Mouse (Mus musculus) limb, embryonic 15.5 days (tissue): Measurements from ENCODE around the gene Hoxb5. TPM values are rescaled to one million over a fixed set of nuclear protein-coding genes. Genes with fewer than 3 reads are reported as not detected.

Source experiments
- ATAC-seq: fragments of 200-750 bp; cut with Nextera tagmentation; 2 replicates; pipeline ENCODE4 v1.8.0; 2017; ENCODE audit warnings: low read depth, moderate TSS enrichment; ENCODE audit not compliant: insufficient number of reproducible peaks, low FRiP score, low TSS enrichment
- H3K27ac ChIP-seq: fragments of 300-500 bp; sonication (generic); 2 replicates; pipeline ENCODE4 v1.5.1; 2015; ENCODE audit warnings: moderate library complexity, mild to moderate bottlenecking, inconsistent platforms
- H3K27me3 ChIP-seq: fragments of 300-500 bp; sonication (generic); 2 replicates; pipeline ENCODE4 v1.6.1; 2015; ENCODE audit warnings: inconsistent platforms
- H3K36me3 ChIP-seq: fragments of 300-500 bp; sonication (generic); 2 replicates; pipeline ENCODE4 v1.6.1; 2015; ENCODE audit warnings: inconsistent platforms
- H3K4me1 ChIP-seq: fragments of 300-500 bp; sonication (generic); 2 replicates; pipeline ENCODE4 v1.6.1; 2015; ENCODE audit warnings: inconsistent platforms
- H3K4me2 ChIP-seq: fragments of 300-500 bp; sonication (generic); 2 replicates; pipeline ENCODE4 v1.6.1; 2015; ENCODE audit warnings: mild to moderate bottlenecking, inconsistent platforms
- H3K4me3 ChIP-seq: fragments of 300-500 bp; sonication (generic); 2 replicates; pipeline ENCODE4 v1.5.1; 2015; ENCODE audit warnings: mild to moderate bottlenecking, inconsistent platforms
- H3K9ac ChIP-seq: fragments of 300-500 bp; sonication (generic); 2 replicates; pipeline ENCODE4 v1.6.1; 2015; ENCODE audit warnings: inconsistent platforms
- H3K9me3 ChIP-seq: fragments of 300-500 bp; sonication (generic); 2 replicates; pipeline ENCODE4 v1.6.1; 2016; ENCODE audit warnings: inconsistent platforms
- WGBS: fragments of 180-500 bp; shearing (Covaris S2); methylation state at CpG from one replicate; pipeline ENCODE4 v1.1.7; 2015; 5-methylcytosine and 5-hydroxymethylcytosine counted together
- polyA plus RNA-seq: library from polyadenylated mRNA; unstranded; fragments of >200 nt; fragmentation: Nextera tagmentation; extraction: Ambion mirVana; gene quantifications from 2 replicates; pipeline ENCODE4 v1.2.1, GENCODE M21; 2015

The Hoxb5 gene
- polyA plus RNA-seq, 1 experiment from 2014 or later, result 0.73 TPM

DNA sequence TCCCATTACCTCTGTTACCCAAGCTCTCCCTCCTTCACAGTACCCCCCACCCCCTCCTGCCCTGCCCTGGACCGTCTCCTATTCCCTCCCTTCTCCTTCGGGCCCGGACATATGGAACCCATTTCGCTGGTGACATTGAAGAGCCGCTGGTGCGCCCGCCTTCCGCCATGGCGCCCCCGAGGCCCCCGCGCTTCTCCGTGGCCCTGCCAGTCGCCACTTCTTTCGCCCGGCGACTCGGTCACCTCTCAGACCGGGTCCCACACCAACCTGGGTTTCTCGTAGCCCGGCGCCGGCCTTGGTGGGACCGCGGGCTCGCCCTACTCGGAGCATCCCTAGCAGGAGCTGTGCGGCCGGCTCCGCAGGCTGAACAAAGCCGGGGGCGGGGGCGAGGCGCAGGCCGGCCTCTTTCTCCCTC lies 29.5 kb downstream of the Hoxb5 start:
- Histone ChIP-seq H3K4me2 (peak overlapping the region; percentile 35), H3K9ac (no peak overlapping the region), H3K4me3 (peak overlapping the region; percentile 29), H3K27ac (no peak overlapping the region), H3K27me3 (peaks cover 99% of the 10 kb centered on the region), H3K4me1 (peaks cover 7% of the 10 kb centered on the region), H3K36me3 (no peaks in the 10 kb centered on the region), H3K9me3 (no peaks in the 10 kb centered on the region)
- WGBS, result 9% methylated on average over 31 of the region's 35 CpGs
- ATAC-seq, result no peak

DNA sequence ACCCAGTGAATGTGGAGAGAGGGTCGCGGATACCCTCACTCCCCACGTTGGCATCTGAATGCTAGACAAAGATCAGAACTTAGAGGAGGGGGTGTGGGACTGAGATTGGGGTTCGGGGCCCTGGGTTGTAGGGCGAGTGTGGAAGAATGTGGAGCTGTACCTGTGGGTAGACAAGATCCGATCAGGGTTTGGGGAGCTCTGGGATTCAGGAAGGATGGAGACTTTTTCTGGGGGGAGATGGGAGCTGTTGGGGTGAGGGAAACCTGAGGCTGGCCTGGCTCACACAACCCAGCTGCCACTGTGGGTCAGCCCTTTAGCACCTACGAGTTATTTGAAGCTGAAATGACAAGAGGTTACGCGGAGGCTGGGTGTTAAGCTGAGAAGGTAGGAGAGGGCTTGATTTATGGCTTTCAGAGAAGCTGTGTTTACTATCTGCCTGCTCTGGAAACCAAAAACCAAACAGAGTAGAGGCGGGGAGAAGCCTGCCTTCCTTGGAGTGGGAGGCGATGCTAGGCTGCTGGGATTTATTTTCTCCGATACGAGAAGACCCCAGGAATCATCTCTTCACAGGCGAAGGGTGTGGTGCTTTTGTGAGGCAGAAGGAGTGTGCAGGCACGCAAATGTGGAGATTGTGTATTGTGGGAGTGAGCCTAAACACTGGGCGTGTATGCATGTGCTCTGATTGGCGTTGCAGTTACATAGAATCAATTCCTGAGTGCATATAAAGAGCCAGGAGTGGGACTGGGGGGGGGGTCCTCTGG lies 30.3 kb downstream of the Hoxb5 start:
- Histone ChIP-seq H3K4me1 (peaks cover 7% of the 10 kb centered on the region), H3K9ac (no peak overlapping the region), H3K27ac (no peak overlapping the region), H3K9me3 (no peaks in the 10 kb centered on the region), H3K36me3 (no peaks in the 10 kb centered on the region), H3K4me3 (peak overlapping the region; percentile 29; the same call in 1 of the 2 replicates), H3K4me2 (peak overlapping the region; percentile 35; the same call in 1 of the 2 replicates), H3K27me3 (peaks cover 99% of the 10 kb centered on the region)
- 10% methylated on average over 17 of the region's 17 CpGs for WGBS
- ATAC-seq, result no peak

DNA sequence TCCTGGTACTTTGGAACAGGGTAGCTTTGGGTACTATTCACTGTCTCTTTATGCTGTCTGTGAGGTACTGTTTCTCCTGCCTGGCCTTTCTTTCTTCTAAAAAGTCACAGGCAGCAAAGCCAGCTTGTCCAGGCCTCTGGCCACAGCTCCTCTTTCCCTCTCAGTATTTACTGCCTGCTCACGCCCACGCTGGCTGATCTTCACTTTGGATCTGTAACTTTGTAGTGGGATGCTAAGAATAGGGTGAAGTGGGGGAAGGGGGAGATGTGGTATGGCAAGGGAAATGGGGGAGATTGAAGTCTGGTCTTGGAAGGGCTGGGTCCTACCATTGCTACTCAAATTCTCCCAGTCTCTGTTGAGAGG lies 30.8 kb downstream of the Hoxb5 start:
- ATAC-seq, result no peak
- 24% methylated on average over 2 of the region's 2 CpGs for WGBS
- Histone ChIP-seq H3K27ac (no peak overlapping the region), H3K4me2 (no peak overlapping the region), H3K4me1 (peaks cover 7% of the 10 kb centered on the region), H3K36me3 (no peaks in the 10 kb centered on the region), H3K4me3 (no peak overlapping the region), H3K9me3 (no peaks in the 10 kb centered on the region), H3K9ac (no peak overlapping the region), H3K27me3 (peaks cover 99% of the 10 kb centered on the region)

GRCm38 (mm10) chr11:96334998-96335397 lies 31.9 kb downstream of the Hoxb5 start:
- H3K27me3 ChIP-seq, result peaks cover 99% of the 10 kb centered on the region
- peaks cover 7% of the 10 kb centered on the region for H3K4me1 ChIP-seq
- H3K9me3 ChIP-seq, result no peaks in the 10 kb centered on the region
- no peak overlapping the region for H3K4me3 ChIP-seq
- no peaks in the 10 kb centered on the region for H3K36me3 ChIP-seq
- WGBS, result 65% methylated on average over 3 of the region's 3 CpGs
- no peak for ATAC-seq
- no peak overlapping the region for H3K9ac ChIP-seq
- H3K27ac ChIP-seq, result no peak overlapping the region
- no peak overlapping the region for H3K4me2 ChIP-seq

DNA sequence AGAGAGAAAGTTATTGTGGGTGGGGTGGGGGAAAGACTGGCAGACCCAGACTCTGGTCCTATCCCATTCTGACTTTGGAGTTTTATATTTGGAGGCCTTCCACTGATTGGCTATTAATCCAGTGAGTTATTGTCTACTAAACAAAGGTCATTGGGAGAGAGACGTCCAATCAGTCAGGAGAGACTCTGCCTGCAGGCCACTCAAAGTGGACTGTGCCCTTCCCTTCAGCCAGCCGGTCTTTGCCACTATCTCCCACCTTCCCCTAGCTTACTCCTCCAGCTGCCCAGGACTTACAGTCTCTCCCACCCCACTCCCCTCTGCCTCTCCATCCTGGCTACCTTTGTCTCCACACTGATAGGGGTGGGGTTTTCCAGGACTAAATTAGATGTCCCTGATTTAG lies 33.5 kb downstream of the Hoxb5 start:
- no peak overlapping the region for H3K4me3 ChIP-seq
- no peak overlapping the region for H3K4me2 ChIP-seq
- no peak overlapping the region for H3K27ac ChIP-seq
- WGBS, result 25% methylated on average over 2 of the region's 2 CpGs
- no peaks in the 10 kb centered on the region for H3K9me3 ChIP-seq
- no peaks in the 10 kb centered on the region for H3K36me3 ChIP-seq
- H3K4me1 ChIP-seq, result peaks cover 15% of the 10 kb centered on the region
- ATAC-seq, result no peak
- H3K27me3 ChIP-seq, result peaks cover 98% of the 10 kb centered on the region
- no peak overlapping the region for H3K9ac ChIP-seq

DNA sequence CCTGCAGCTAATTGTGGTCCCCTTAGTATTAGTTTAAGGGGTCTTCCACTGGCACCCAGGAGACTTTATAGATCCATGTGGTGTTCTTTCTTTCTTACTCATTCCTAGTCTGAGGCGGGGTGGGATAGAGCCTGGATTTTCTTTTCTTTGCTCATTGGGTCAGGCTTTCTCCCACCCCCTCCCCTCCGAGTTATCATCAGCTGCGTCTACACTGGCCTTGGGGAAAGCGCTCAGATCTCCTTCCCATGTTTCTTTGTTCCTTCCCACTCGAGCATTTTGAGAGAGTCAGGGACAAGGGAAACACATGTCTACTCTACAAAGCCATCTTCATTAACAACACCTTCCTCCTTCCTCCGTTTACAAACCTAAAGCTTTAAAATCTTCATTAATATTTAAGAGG lies 33.9 kb downstream of the Hoxb5 start:
- no peaks in the 10 kb centered on the region for H3K36me3 ChIP-seq
- no peak overlapping the region for H3K9ac ChIP-seq
- H3K27ac ChIP-seq, result no peak overlapping the region
- WGBS, result 29% methylated on average over 6 of the region's 6 CpGs
- H3K4me3 ChIP-seq, result no peak overlapping the region
- H3K9me3 ChIP-seq, result no peaks in the 10 kb centered on the region
- H3K27me3 ChIP-seq, result peaks cover 98% of the 10 kb centered on the region
- no peak overlapping the region for H3K4me2 ChIP-seq
- ATAC-seq, result no peak
- peaks cover 19% of the 10 kb centered on the region for H3K4me1 ChIP-seq

DNA sequence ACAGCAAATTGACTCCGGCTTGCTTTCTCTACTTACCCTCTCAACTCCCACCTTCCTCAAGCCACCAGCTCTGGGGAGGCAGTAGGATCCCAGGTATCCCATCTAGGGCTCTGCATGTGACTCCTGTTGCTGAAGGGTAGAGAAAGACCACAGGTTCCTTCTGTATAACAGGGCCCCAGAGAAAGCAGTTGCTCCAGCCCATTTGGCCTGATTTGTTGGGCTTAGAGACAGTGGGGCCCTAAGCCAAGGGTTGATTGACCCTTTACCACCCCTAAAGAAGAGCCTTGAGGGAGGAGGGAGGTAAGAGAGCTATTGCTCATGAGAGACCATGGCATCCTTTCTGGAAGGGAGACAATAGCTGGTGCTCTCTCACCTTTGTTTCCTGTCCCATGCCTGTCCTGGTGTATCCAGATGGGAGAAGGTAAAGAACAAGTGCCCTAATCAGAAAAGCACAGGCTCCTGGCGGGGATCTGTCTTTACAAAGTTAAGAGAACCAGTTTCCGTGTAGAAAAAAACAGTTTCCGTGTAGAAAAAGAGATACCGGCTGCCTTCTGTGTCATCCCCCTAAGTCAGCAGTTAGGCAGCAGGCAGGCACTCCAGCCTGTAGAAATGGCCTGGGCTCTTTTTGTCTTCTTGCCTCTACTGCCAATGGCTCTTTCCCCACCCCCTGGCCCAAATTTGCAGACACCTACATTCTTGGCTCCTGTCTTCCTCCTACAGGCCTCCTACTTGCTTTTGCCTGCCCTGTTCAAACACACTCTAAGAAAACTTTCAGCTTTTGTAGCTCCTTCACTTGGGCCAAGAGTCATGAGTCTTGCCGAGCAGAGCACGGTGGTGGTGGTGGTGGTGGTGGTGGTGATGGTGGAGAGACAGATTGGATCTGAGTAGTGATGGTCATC lies 36.1 kb downstream of the Hoxb5 start:
- no peak for ATAC-seq
- WGBS, result 22% methylated on average over 7 of the region's 7 CpGs
- H3K9ac ChIP-seq, result no peak overlapping the region
- H3K4me1 ChIP-seq, result peaks cover 16% of the 10 kb centered on the region
- no peak overlapping the region for H3K27ac ChIP-seq
- H3K4me2 ChIP-seq, result no peak overlapping the region
- no peak overlapping the region for H3K4me3 ChIP-seq
- H3K27me3 ChIP-seq, result peaks cover 97% of the 10 kb centered on the region
- no peaks in the 10 kb centered on the region for H3K36me3 ChIP-seq
- no peaks in the 10 kb centered on the region for H3K9me3 ChIP-seq

DNA sequence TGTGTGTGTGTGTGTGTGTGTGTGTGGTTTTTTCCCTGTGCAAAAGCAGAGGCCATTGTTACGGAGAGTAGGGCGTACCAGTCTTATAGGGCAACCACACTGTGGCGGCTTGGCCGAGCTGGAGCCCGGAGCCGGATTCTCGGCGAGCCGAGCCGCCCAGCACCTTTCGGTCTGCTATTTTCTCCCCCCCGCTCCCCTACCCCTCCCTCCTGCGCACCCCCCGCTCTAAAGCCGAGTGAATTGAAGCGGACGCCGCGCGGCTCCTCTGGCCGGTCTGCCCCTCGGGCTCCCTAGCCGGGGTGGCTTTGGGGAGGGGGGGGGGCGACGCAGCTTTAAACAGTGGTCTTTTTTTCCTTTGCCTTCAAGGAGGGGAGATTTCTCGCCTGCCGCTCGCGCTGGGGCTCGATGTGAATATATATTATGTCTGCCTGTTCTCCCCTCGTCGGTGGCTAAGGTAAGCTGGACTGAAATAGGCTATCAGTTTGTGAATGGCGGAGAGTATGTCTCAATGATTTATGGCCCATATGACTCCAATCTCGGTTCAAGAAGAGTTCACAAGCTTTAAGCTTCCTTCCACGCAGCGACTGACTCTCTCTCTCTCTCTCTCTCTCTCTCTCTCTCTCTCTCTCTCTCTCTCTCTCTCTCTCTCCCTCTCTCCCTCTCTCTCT lies 37.7 kb downstream of the Hoxb5 start:
- ATAC-seq, result no peak
- peaks cover 97% of the 10 kb centered on the region for H3K27me3 ChIP-seq
- no peaks in the 10 kb centered on the region for H3K9me3 ChIP-seq
- H3K4me2 ChIP-seq, result peak overlapping the region; percentile 40
- H3K27ac ChIP-seq, result no peak overlapping the region
- WGBS, result 1% methylated on average over 30 of the region's 36 CpGs
- H3K4me1 ChIP-seq, result peaks cover 25% of the 10 kb centered on the region
- peak overlapping the region; percentile 27 for H3K4me3 ChIP-seq
- no peak overlapping the region for H3K9ac ChIP-seq
- no peaks in the 10 kb centered on the region for H3K36me3 ChIP-seq

DNA sequence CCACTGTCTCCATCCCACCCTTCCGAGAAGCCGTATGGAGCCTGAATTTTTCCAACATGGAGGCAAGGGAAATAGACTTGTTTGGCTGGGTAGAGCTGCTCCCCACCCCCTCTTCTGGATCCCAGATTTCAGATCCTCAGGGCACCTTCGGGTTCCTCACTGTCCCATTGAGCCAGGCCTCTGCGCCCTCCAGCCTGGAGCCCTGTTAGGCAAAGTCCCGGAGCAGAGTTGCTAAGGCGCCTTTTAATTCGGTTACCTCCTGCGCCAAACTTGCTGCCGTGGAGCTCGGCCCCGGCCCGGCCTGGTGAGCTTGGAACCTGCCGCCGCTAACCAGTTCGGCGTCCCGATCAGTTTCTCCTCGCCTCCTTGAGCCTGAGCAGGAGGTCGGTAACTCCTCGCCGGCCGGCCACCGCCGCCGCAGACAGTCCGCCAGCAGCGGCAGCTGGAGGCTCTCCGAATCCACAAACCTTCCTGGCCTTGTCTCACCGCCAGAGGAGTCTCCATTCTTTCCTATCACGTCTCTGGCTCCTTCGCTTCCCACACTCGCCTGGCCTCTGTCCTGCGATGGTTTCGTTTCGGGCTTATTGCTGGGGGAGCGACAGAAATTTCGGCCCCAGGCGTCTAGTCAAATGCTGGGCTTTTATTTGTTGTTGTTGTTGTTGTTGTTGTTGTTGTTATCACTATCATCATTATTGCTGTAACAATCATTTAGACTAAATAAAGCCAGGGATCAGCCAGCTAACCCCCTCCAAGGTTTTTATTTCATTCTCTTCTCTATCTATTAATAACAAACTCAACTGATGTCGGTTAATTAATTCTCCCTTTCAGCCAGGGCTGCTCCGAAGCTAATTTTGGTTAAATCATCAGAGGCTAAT lies 38.8 kb downstream of the Hoxb5 start:
- Histone ChIP-seq H3K27ac (no peak overlapping the region), H3K9me3 (no peaks in the 10 kb centered on the region), H3K27me3 (peaks cover 97% of the 10 kb centered on the region), H3K9ac (no peak overlapping the region), H3K4me1 (peaks cover 31% of the 10 kb centered on the region), H3K4me2 (peak overlapping the region; percentile 25), H3K4me3 (peak overlapping the region; percentile 19), H3K36me3 (no peaks in the 10 kb centered on the region)
- WGBS, result 3% methylated on average over 40 of the region's 40 CpGs
- ATAC-seq, result no peak

GRCm38 (mm10) chr11:96342576-96342930 lies 39.4 kb downstream of the Hoxb5 start:
- Histone ChIP-seq H3K36me3 (no peaks in the 10 kb centered on the region), H3K4me2 (no peak overlapping the region), H3K9me3 (no peaks in the 10 kb centered on the region), H3K4me3 (no peak overlapping the region), H3K4me1 (peaks cover 31% of the 10 kb centered on the region), H3K27me3 (peaks cover 95% of the 10 kb centered on the region), H3K27ac (no peak overlapping the region), H3K9ac (no peak overlapping the region)
- ATAC-seq, result no peak
- WGBS, result 16% methylated on average over 4 of the region's 4 CpGs

DNA sequence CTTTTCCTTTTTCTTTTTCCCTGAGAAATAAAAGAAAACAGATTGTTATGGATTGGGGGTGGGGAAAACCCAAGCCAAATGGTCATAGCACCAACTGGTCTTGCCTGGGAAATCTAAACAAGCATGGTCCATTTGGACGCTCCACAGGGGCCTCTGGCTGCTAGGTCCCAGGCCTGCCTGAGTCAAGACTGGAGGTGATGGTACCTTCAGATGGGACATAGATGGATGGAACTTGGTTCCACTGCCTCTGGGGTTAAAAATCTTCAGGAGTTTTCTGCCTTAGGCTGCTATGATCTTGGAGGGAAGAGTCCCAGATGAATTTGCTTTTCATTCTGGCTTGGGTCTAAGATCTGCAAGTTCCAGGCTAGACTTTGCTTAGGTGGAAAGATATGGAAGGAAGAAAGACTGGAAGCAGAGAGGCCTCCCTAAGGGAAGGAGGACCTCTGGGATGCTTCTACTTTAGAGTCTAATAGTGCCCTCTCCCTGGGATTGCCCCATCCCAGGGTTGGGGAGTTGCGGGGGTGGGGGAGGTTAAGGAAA lies 40.1 kb downstream of the Hoxb5 start:
- H3K27me3 ChIP-seq, result peaks cover 93% of the 10 kb centered on the region
- no peaks in the 10 kb centered on the region for H3K36me3 ChIP-seq
- WGBS, result 41% methylated on average over 2 of the region's 2 CpGs
- H3K4me3 ChIP-seq, result no peak overlapping the region
- no peak overlapping the region for H3K9ac ChIP-seq
- H3K4me1 ChIP-seq, result peaks cover 31% of the 10 kb centered on the region
- no peak for ATAC-seq
- H3K4me2 ChIP-seq, result no peak overlapping the region
- H3K9me3 ChIP-seq, result no peaks in the 10 kb centered on the region
- no peak overlapping the region for H3K27ac ChIP-seq
